Mouse (Mus musculus): ENCODE results near the gene Lyrm2.

Gene Lyrm2

GRCm38 (mm10) chr4:32799966-32800576, at the start of gene Lyrm2:
Gene Lyrm2 (plus strand): TSS chr4:32800253.
- DNase-seq (ENCODE audit: low read depth, low spot score), result peak; percentile 74

- DNase-seq (ENCODE audit: low read depth, low spot score), result peak; percentile 77
Measured at GRCm38 (mm10) chr4:32750711-32751110, 49.3 kb upstream of the Lyrm2 start.

- peak; percentile 77 for DNase-seq (ENCODE audit: low read depth, low spot score)
Measured at GRCm38 (mm10) chr4:32757430-32757829, 42.6 kb upstream of the Lyrm2 start.

DNA sequence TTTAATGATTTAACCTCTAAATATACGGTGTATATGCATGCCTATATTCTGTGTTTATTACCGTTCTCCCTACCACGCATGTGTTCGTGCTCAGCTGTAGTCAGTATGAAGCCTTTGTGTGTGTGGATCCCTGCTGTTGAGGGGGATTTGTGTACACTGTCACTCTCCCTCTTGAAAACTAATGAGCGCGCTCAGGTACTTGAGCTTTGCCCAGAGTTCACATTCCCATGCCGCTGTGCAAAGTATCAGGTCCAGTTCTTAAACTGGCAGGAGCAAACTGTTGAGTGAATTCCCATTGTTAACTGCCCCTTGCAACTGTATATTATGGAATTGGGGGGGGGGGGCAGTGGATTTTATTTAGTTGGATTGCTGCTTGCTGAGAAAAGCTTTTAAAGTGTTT, 32.6 kb upstream of the Lyrm2 start:
- no peak for DNase-seq (ENCODE audit: low read depth, low spot score)

DNA sequence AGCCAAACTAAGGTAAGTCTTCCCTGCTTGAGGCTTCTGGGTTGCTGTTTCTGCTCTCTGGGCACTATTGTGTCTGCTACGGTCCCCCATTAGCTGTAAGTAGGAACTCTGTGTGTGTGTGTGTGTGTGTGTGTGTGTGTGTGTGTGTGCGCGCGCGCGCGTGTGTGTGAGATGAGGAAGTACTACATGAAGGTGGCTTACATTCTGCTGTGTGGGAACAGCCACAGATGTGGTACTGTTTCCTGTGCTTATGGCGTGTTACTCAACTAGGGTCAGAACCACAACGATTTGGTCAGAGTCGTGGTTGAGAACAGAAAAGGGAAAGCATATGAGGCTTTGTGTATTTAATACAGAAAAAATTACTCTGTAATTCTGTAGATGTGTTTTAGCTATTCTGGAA, 32.0 kb upstream of the Lyrm2 start:
- DNase-seq (ENCODE audit: low read depth, low spot score), result no peak

DNA sequence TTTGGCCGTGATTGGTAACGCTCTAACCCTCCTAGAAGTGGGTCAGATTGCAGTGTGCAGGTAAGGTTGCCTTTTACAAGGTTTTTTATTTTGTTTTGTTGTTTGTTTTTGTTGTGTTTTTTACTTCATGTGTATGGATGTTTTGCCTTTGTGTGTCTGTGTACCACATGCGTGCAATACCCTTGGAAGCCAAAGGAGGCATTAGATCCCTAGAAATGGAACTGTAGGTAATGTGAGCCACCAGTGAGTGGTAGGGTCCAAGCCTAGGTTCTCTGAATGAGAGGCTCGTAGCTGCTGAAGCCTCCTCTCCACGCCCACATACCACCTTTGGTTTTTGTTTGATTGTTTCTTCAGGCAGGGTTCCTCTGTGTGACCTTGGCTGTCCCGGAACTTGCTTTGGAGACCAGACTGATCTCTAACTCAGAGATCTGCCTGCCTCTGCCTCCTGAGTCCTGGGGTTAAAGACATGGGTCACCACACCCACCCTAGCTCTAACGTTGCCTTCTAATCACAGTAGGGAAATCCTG, 29.7 kb upstream of the Lyrm2 start:
- no peak for DNase-seq (ENCODE audit: low read depth, low spot score)

DNA sequence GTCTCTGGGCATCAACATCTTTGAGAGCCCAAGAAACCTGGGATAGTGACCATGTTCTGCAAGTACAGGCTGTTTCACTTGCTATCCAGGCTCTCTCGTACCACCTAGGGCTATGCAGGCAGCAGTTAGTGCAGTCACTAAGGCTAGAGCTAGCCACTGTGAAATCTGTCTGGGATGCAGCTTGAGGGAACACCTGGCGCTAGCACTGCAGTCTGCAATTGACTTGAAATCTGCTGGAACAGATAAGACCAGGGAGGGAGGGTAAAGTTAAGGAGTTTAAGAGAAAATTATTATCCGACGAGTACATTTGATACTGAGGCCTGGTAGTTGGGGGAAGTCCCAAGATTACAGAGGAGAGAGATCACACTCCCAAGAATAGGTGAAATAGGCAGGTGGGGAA, 20.1 kb upstream of the Lyrm2 start:
- DNase-seq (ENCODE audit: low read depth, low spot score), result no peak

DNA sequence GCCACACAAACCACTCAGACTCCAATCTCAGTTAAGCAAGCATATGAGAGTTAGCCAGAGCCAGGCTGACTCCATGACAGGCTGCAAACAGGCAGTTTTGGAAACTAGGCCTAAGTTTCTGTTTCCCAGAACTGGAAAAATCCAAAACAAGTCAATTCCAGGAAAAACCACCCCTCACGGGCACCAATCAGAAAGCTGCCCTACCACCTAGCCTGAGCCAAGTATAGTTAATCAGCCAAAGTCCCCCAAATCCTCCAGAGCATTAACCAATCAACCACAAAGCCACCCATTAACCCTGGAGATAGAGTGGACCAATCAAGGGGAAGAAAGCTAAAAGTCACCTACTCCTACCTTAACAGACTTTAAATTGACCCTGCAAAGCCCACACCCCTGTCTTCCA, 12.9 kb upstream of the Lyrm2 start:
- DNase-seq (ENCODE audit: low read depth, low spot score), result no peak

DNA sequence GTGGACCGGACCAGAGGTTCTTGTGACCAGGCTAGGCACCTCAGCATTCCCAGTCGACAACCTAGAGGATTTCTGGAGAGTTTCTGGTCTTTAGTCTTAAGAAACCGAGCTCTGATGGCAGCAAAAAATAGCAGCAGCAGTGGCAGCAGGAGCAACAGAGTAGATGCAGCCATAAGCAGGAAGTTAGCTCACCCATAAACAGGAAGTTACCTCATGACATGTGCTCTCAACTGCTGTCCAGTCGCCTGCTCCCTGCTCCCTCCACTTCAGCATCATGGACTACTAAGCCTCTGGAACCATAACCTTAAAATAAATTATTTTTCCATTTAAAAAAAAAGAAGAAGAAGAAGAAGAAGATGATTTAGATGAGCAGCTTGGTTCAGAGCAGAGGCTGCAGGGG, 11.0 kb upstream of the Lyrm2 start:
- no peak for DNase-seq (ENCODE audit: low read depth, low spot score)

DNA sequence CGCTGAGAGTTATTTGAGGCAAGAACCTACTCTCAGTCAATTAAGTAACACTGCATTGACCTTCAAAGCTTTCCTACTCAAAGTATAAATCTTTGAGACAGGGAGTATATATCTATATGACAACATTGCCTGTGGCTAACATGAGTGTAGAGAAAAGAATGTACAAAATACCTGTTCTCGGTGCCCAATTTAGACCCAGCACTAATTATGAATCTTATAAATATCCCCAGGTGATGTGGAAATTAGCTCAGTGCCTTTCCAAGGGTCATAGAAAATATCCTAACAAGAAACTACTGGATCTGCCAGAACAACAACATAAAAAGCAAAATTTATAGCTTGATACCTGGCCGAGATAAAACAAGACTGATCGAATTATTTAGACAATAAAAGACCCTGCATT, 1.1 kb upstream of the Lyrm2 start:
- DNase-seq (ENCODE audit: low read depth, low spot score), result no peak

- no peak for DNase-seq (ENCODE audit: low read depth, low spot score)
Measured at GRCm38 (mm10) chr4:32800577-32801170, 621 bp downstream of the Lyrm2 start.

- DNase-seq (ENCODE audit: low read depth, low spot score), result no peak
Measured at GRCm38 (mm10) chr4:32817478-32817877, 17.4 kb downstream of the Lyrm2 start.

- DNase-seq (ENCODE audit: low read depth, low spot score), result no peak
Measured at GRCm38 (mm10) chr4:32820676-32821075, 20.6 kb downstream of the Lyrm2 start.

- DNase-seq (ENCODE audit: low read depth, low spot score), result peak; percentile 15
Measured at GRCm38 (mm10) chr4:32824254-32824653, 24.2 kb downstream of the Lyrm2 start.

DNA sequence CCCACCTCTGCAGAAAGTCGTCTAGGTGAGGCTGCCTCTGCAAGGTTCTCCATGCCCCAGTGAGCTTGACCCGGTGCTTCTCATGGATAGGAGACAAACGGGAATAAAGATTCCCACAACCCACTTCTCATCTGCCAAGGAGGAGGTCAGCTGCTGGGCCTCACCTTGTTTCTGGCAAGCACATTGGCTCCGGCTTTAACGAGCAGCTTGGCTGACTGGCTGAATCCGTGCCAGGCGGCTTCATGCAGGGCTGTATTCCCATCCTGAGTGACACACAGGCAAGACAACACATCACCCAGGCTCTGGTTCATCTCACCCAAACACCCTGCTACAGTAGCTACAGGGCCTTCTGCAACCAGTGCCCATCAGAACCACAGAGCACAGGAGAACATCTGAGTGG, 26.9 kb downstream of the Lyrm2 start:
- DNase-seq (ENCODE audit: low read depth, low spot score), result no peak

DNA sequence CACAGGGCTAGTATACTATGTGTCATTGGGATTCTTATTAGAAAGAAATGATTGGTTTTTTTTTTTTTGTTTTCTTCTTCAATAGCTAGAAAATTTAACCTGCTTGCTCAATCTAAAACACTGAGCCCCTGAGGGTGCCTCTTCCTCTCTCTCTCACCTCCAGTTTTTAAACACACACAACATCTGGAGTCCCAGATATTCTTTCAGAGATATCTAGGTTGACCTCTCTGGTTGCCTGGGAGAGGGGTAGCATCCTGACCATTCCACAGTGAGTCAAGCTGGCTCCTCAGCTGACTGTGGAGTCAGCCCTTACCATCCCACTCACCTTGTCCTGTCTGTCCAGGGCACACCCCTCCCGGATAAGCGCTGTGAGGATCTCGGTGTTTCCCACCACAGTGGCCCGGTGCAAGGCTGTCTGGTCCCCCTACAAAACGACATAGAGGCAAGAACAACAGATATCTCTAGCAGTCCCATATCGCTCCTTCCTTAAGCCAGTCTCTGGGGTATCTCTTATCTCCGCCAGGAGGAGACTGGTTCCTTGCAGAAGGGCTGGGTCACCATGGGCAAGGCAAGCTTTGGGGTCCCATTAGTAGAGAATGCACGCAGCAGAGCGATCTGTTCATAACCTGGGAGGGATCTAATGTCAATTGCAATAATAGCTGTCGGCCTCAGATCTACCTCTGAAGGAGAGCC, 28.5 kb downstream of the Lyrm2 start:
- DNase-seq (ENCODE audit: low read depth, low spot score), result no peak

GRCm38 (mm10) chr4:32829316-32829715, 29.3 kb downstream of the Lyrm2 start:
- DNase-seq (ENCODE audit: low read depth, low spot score), result no peak

DNA sequence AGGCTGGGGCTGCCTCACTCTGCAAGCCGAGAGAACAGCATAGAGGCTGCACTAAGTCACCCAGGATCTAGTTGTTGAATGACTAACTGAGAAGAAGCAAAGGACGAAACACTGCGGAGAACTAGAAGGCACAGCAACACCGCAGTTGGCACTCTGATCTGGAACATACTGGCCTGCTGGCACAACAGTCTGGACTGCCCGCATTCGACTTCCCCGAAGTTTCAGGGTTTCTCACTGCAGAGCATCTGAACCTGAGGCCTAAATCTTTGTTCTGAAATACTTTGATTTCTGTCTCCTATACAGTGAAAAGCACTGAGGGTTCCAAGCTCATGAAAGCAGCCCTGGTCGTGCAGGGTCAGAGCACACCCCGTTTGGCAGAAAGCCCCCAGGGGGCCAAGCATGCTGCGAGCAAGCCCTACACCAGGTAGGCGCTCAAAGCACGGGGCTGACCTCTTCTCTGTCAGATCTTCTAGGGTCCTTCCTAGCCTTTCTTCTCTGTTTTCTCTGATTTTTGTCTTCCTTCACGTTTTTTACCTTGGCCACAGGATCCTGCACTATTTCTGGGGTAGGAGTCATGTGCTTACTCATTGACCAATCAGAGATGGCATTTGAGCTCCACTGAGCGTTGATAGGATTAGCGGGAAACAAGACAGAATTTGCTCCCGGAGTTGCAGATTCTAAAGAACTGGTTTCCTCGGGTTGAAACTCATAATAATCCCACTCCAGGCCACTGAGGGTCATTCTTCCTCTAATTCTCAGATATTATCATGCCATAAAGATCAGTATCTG, 33.6 kb downstream of the Lyrm2 start:
- DNase-seq (ENCODE audit: low read depth, low spot score), result peak; percentile 24

- no peak for DNase-seq (ENCODE audit: low read depth, low spot score)
Measured at GRCm38 (mm10) chr4:32834541-32834940, 34.5 kb downstream of the Lyrm2 start.

- no peak for DNase-seq (ENCODE audit: low read depth, low spot score)
Measured at GRCm38 (mm10) chr4:32836071-32836470, 36.0 kb downstream of the Lyrm2 start.

DNA sequence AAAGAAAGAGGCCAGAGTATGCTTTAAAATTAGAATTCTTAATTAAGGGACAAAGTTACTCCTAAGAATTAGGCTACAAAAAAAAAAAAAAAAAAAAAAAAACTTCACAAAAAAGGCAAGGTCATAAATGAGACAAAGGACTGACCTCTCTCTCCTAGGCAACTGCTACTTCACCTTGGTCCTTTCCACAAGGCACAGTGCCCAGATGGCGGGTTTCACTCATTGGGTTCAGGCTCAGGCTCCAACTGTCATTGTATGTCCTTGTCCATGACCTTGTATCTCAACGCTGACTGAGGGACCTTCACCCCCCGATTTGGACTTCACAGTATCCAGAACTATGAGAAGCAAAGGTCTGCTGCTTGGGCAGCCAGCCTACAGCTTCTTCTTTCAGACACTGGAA, 38.3 kb downstream of the Lyrm2 start:
- no peak for DNase-seq (ENCODE audit: low read depth, low spot score)
